ENCODE assay signal across 12 mouse cellular contexts in genomic region chr15:36364062-36364461, GRCm38 (mm10).
DNase-seq lines count a peak whose midpoint lies in the region; ATAC-seq and TF ChIP-seq lines count a peak whose summit lies in the region.
"Had no signal": no experiment of that assay in that cellular context is flagged by ENCODE, and none has a peak within 500 bp of the region (broad histone marks: within the 10 kb centered on the region; RNA-seq: fewer than 3 reads in every experiment).

No protein-coding gene starts in this region.

- H3K4me2 ChIP-seq in liver, embryonic 15.5 days, result no peak overlapping the region
- H3K4me2 ChIP-seq in forebrain, embryonic 12.5 days, result no peak overlapping the region
- H3K4me2 ChIP-seq: midbrain, embryonic 13.5 days had no signal

- H3K4me1 ChIP-seq in liver, embryonic 15.5 days (replicated peaks), result peaks cover 58% of the 10 kb centered on the region
- peaks cover 9% of the 10 kb centered on the region for H3K4me1 ChIP-seq in forebrain, embryonic 12.5 days
- peaks cover 2% of the 10 kb centered on the region; the same call in 1 of the 2 replicates for H3K4me1 ChIP-seq in cerebellum, adult 2 months (ENCODE audit: control insufficient read depth, insufficient read depth, low read length)

- H3K9ac ChIP-seq in liver, embryonic 15.5 days, result no peak overlapping the region
- H3K9ac ChIP-seq in forebrain, embryonic 12.5 days, result no peak overlapping the region
- H3K9ac ChIP-seq: midbrain, embryonic 13.5 days had no signal

- peak; percentile 85 for ATAC-seq in CD4-positive, CD25-positive, alpha-beta regulatory T cell, adult 4 months
- no peak for ATAC-seq in liver, embryonic 15.5 days (ENCODE audit: insufficient read depth)
- ATAC-seq in forebrain, embryonic 12.5 days (ENCODE audit: low FRiP score), result no peak
- ATAC-seq: hindbrain, postnatal 0 days; midbrain, embryonic 13.5 days had no signal

- WGBS in liver, embryonic 15.5 days (ENCODE audit: insufficient replicate concordance), result 27% methylated on average over 5 of the region's 5 CpGs
- WGBS in forebrain, embryonic 12.5 days, result 85% methylated on average over 5 of the region's 5 CpGs
- 83% methylated on average over 5 of the region's 5 CpGs for WGBS in cerebellum, adult 2 months

- no peak for TF ChIP-seq CTCF in cerebellum, adult 2 months (IDR thresholded peaks at IDR 0.05; ENCODE audit: borderline replicate concordance, insufficient read depth, low read depth, low read length)

- TF ChIP-seq POLR2A in cerebellum, adult 2 months (IDR thresholded peaks at IDR 0.05; ENCODE audit: borderline replicate concordance, insufficient read depth, low read length), result no peak

- peak overlapping the region; percentile 29 for H3K27ac ChIP-seq in liver, embryonic 15.5 days (replicated peaks)
- no peak overlapping the region for H3K27ac ChIP-seq in forebrain, embryonic 12.5 days
- no peak overlapping the region for H3K27ac ChIP-seq in cerebellum, adult 2 months (ENCODE audit: insufficient read depth, low read length)
- H3K27ac ChIP-seq: hindbrain, postnatal 0 days; kidney, postnatal 0 days; midbrain, embryonic 13.5 days had no signal

- no peaks in the 10 kb centered on the region for H3K9me3 ChIP-seq in liver, embryonic 15.5 days (replicated peaks)
- H3K9me3 ChIP-seq in forebrain, embryonic 12.5 days, result no peaks in the 10 kb centered on the region
- H3K9me3 ChIP-seq: midbrain, embryonic 13.5 days had no signal

- no peaks in the 10 kb centered on the region for H3K36me3 ChIP-seq in liver, embryonic 15.5 days (replicated peaks)
- no peaks in the 10 kb centered on the region for H3K36me3 ChIP-seq in forebrain, embryonic 12.5 days (replicated peaks)
- H3K36me3 ChIP-seq: midbrain, embryonic 13.5 days had no signal

- no peaks in the 10 kb centered on the region for H3K27me3 ChIP-seq in liver, embryonic 15.5 days
- no peaks in the 10 kb centered on the region for H3K27me3 ChIP-seq in forebrain, embryonic 12.5 days
- no peaks in the 10 kb centered on the region for H3K27me3 ChIP-seq in cerebellum, adult 2 months (ENCODE audit: control insufficient read depth, insufficient read depth, low read length)
- H3K27me3 ChIP-seq: midbrain, embryonic 13.5 days had no signal

- no peak overlapping the region for H3K4me3 ChIP-seq in liver, embryonic 15.5 days (replicated peaks)
- H3K4me3 ChIP-seq in forebrain, embryonic 12.5 days (replicated peaks), result no peak overlapping the region
- no peak overlapping the region for H3K4me3 ChIP-seq in cerebellum, adult 2 months (replicated peaks; ENCODE audit: insufficient read depth, low read depth, low read length)
- H3K4me3 ChIP-seq: midbrain, embryonic 13.5 days had no signal

- DNase-seq in layer of hippocampus, adult 18-20 months (ENCODE audit: low spot score in 2 of 2), result peak; percentile 51 to 86
- no peak for DNase-seq in layer of hippocampus, postnatal 10 days (ENCODE audit: low spot score in 2 of 2)
- peak; percentile 66 for DNase-seq in brain, adult 2 months (ENCODE audit: low read depth, low spot score)
- DNase-seq in cerebellum, adult 2 months, result no peak
- no peak for DNase-seq in urinary bladder, adult 18-20 months (ENCODE audit: low spot score in 2 of 2)
- DNase-seq: cerebellum, adult 18-20 months had no signal

Comparison
In these comparisons a context has a peak if more than half of its experiments do, and no peak if none do; other contexts are left out.
1. DNase-seq: peak in layer of hippocampus, adult 18-20 months (2 of 2) and brain, adult 2 months (single experiment); none in layer of hippocampus, postnatal 10 days (0 of 2), cerebellum, adult 2 months (0 of 2) and urinary bladder, adult 18-20 months (0 of 2).